Mouse (Mus musculus): ENCODE measurements around the gene Zbtb20.

DNA sequence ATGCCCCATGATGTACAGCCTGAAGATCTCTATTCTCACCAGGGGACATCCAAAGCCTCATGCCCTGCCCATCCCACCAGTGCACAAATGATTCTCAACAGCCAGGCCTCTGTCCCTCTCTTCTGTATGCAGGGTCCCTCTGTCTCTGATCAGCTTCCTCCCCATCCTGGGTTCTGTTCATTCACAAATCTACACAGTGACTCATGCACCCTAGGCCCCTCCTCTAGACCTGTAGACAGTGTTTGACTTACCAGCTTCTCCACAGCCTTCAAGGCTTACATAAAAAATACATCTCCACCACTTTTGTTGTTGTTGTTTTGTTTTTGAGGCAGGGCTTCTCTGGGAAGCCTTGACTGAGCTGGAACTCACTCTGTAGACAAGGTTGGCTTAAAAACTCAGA lies 789.2 kb downstream of the Zbtb20 start:
- TF ChIP-seq POLR2A (IDR thresholded peaks at IDR 0.05; ENCODE audit: borderline replicate concordance, low read depth, low read length), result no peak
- TF ChIP-seq CTCF (IDR thresholded peaks at IDR 0.05; ENCODE audit: low read depth, low read length), result no peak

Data from bone marrow macrophage, adult 2 months (primary cell).